Mouse (Mus musculus): ENCODE results near the gene Slc22a8. TPM values are rescaled to one million over a fixed set of nuclear protein-coding genes. Genes with fewer than 3 reads are reported as not detected.

The Slc22a8 gene
- polyA plus RNA-seq (2017; shearing (Covaris generic)) = 0.62 TPM

GRCm38 (mm10) chr19:8590954-8591353 is at the start of gene Slc22a8:
Slc22a8 (plus strand) TSS chr19:8591254.

GRCm38 (mm10) chr19:8617904-8618303 is 26.9 kb downstream of the Slc22a8 start, which contains the start of gene Slc22a6:
Slc22a6 (plus strand) TSS chr19:8618039.

Other genes starting within 250 kb of the Slc22a8 start
- not detected for gene Slc22a30, start 186.1 kb upstream of the Slc22a8 start, polyA plus RNA-seq (2017; shearing (Covaris generic))
- gene Slc22a6, start 26.8 kb downstream of the Slc22a8 start, polyA plus RNA-seq (2017; shearing (Covaris generic)) = not detected
- not detected for gene Chrm1, start 72.5 kb downstream of the Slc22a8 start, polyA plus RNA-seq (2017; shearing (Covaris generic))
- 497 TPM for gene Slc3a2, start 132.1 kb downstream of the Slc22a8 start, polyA plus RNA-seq (2017; shearing (Covaris generic))
- gene Wdr74, start 144.6 kb downstream of the Slc22a8 start, polyA plus RNA-seq (2017; shearing (Covaris generic)) = 105 TPM
- gene 1700092M07Rik, start 149.5 kb downstream of the Slc22a8 start, polyA plus RNA-seq (2017; shearing (Covaris generic)) = 1.5 TPM
- gene Stx5a, start 150.2 kb downstream of the Slc22a8 start, polyA plus RNA-seq (2017; shearing (Covaris generic)) = 223 TPM
- gene Nxf1, start 165.8 kb downstream of the Slc22a8 start, polyA plus RNA-seq (2017; shearing (Covaris generic)) = 365 TPM
- 38.6 TPM for gene Tmem223, start 179.7 kb downstream of the Slc22a8 start, polyA plus RNA-seq (2017; shearing (Covaris generic))
- gene Tmem179b, start 183.2 kb downstream of the Slc22a8 start, polyA plus RNA-seq (2017; shearing (Covaris generic)) = 172 TPM
- gene Taf6l, start 195.2 kb downstream of the Slc22a8 start, polyA plus RNA-seq (2017; shearing (Covaris generic)) = 8.1 TPM
- gene Polr2g, start 207.3 kb downstream of the Slc22a8 start, polyA plus RNA-seq (2017; shearing (Covaris generic)) = 68.3 TPM
- gene Zbtb3, start 211.3 kb downstream of the Slc22a8 start, polyA plus RNA-seq (2017; shearing (Covaris generic)) = 0.18 TPM
- 31.0 TPM for gene Ttc9c, start 228.1 kb downstream of the Slc22a8 start, polyA plus RNA-seq (2017; shearing (Covaris generic))
- gene Hnrnpul2, start 228.8 kb downstream of the Slc22a8 start, polyA plus RNA-seq (2017; shearing (Covaris generic)) = 7.6 TPM
- not detected for gene AC129217.1, start 238.5 kb downstream of the Slc22a8 start, polyA plus RNA-seq (2017; shearing (Covaris generic))
- 85.2 TPM for gene Bscl2, start 246.2 kb downstream of the Slc22a8 start, polyA plus RNA-seq (2017; shearing (Covaris generic))
- 0.49 TPM for gene Gng3, start 247.9 kb downstream of the Slc22a8 start, polyA plus RNA-seq (2017; shearing (Covaris generic))